In genomic region chr7:91567423-91567822, GRCm38 (mm10) we compare ENCODE assay signal across 29 mouse cellular contexts.
"Had no signal": no experiment of that assay in that cellular context is flagged by ENCODE, and none has a peak within 500 bp of the region (broad histone marks: within the 10 kb centered on the region; RNA-seq: fewer than 3 reads in every experiment).

No protein-coding gene starts in this region.

- H3K36me3 ChIP-seq: limb, embryonic 10.5 days; limb, embryonic 12.5 days; limb, embryonic 13.5 days; limb, embryonic 15.5 days; liver, embryonic 13.5 days; liver, embryonic 15.5 days; lung, embryonic 15.5 days; midbrain, embryonic 10.5 days; midbrain, embryonic 12.5 days; midbrain, embryonic 13.5 days; midbrain, embryonic 15.5 days; neural tube, embryonic 12.5 days had no signal

- H3K4me1 ChIP-seq: limb, embryonic 10.5 days; limb, embryonic 13.5 days; limb, embryonic 15.5 days; liver, embryonic 13.5 days; liver, embryonic 15.5 days; lung, embryonic 15.5 days; midbrain, embryonic 10.5 days; midbrain, embryonic 12.5 days; midbrain, embryonic 13.5 days; midbrain, embryonic 15.5 days; neural tube, embryonic 12.5 days had no signal

- H3K4me3 ChIP-seq: left cerebral cortex, adult 2 months; limb, embryonic 10.5 days; limb, embryonic 12.5 days; limb, embryonic 13.5 days; limb, embryonic 15.5 days; liver, embryonic 13.5 days; liver, embryonic 15.5 days; lung, embryonic 15.5 days; megakaryocyte, embryonic 14.5 days; midbrain, embryonic 10.5 days; midbrain, embryonic 12.5 days; midbrain, embryonic 13.5 days; midbrain, embryonic 15.5 days; myocyte; neural tube, embryonic 12.5 days had no signal

- H3K27me3 ChIP-seq: limb, embryonic 12.5 days; limb, embryonic 13.5 days; limb, embryonic 15.5 days; liver, embryonic 13.5 days; liver, embryonic 15.5 days; lung, embryonic 15.5 days; megakaryocyte, embryonic 14.5 days; midbrain, embryonic 12.5 days; midbrain, embryonic 13.5 days; midbrain, embryonic 15.5 days; neural tube, embryonic 12.5 days had no signal

- H3K9me3 ChIP-seq: limb, embryonic 10.5 days; limb, embryonic 12.5 days; limb, embryonic 13.5 days; limb, embryonic 15.5 days; liver, embryonic 13.5 days; liver, embryonic 15.5 days; lung, embryonic 15.5 days; megakaryocyte, embryonic 14.5 days; midbrain, embryonic 10.5 days; midbrain, embryonic 12.5 days; midbrain, embryonic 13.5 days; midbrain, embryonic 15.5 days; neural tube, embryonic 12.5 days had no signal

- DNase-seq: left cerebral cortex, postnatal 4 days; liver; liver, embryonic 13.5 days; lung, adult 18-20 months; lung, adult 2 months; lung, embryonic 14.5 days; lung, postnatal 10 days; lung, postnatal 14 days; lung, postnatal 36 days; lung, postnatal 4 days had no signal

- H3K27ac ChIP-seq: left cerebral cortex, adult 2 months; limb, embryonic 10.5 days; limb, embryonic 12.5 days; limb, embryonic 13.5 days; limb, embryonic 15.5 days; liver, embryonic 13.5 days; liver, embryonic 14.5 days; liver, embryonic 15.5 days; lung, embryonic 15.5 days; macrophage; midbrain, embryonic 10.5 days; midbrain, embryonic 12.5 days; midbrain, embryonic 13.5 days; midbrain, embryonic 15.5 days; neural tube, embryonic 12.5 days had no signal

- H3K9ac ChIP-seq: limb, embryonic 12.5 days; limb, embryonic 13.5 days; limb, embryonic 15.5 days; liver, embryonic 13.5 days; liver, embryonic 14.5 days; liver, embryonic 15.5 days; lung, embryonic 14.5 days; lung, embryonic 15.5 days; midbrain, embryonic 12.5 days; midbrain, embryonic 13.5 days; midbrain, embryonic 15.5 days; neural tube, embryonic 12.5 days had no signal

- ATAC-seq: lung, postnatal 0 days; midbrain, embryonic 13.5 days; midbrain, embryonic 15.5 days; midbrain, embryonic 16.5 days had no signal

- H3K4me2 ChIP-seq: limb, embryonic 12.5 days; limb, embryonic 13.5 days; limb, embryonic 15.5 days; liver, embryonic 13.5 days; liver, embryonic 15.5 days; lung, embryonic 14.5 days; lung, embryonic 15.5 days; midbrain, embryonic 11.5 days; midbrain, embryonic 12.5 days; midbrain, embryonic 13.5 days; midbrain, embryonic 15.5 days; neural tube, embryonic 12.5 days had no signal
